Mouse (Mus musculus): ENCODE measurements around the gene Ubald2. TPM values are rescaled to one million over a fixed set of nuclear protein-coding genes. Genes with fewer than 3 reads are reported as not detected.
A peak's percentile ranks its signal among the peaks of the same experiment; 100 is the strongest.

Gene Ubald2
- polyA plus RNA-seq, 2 experiments: 50.3 to 70.9 TPM

DNA sequence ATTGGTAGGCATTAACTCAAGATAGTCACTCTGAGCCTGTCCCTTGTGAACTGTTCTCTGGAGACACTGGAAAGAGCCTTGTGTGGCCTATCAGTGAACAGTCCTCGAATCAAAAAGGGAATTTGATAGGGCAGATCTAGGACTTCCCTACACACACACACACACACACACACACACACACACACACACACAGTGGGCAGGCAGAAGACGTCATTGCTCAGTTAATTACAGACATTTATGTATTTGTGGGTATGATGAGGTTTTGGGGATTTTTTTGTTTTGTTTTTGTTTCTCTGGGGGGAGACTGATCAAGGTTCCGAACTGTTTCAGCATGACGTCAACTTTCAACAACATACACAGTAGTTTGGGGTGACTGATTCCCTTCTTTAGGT, 20.3 kb upstream of the Ubald2 start:
- peaks cover 21% of the 10 kb centered on the region for H3K27me3 ChIP-seq (ENCODE audit: control insufficient read depth, insufficient read depth, low read length)
- no peak for TF ChIP-seq EP300 (IDR thresholded peaks at IDR 0.05; ENCODE audit: low read depth)
- no peak for TF ChIP-seq CTCF (IDR thresholded peaks at IDR 0.05; ENCODE audit: low read depth)
- ATAC-seq (ENCODE audit: insufficient read depth) (no peak), DNase-seq (ENCODE audit: low read depth in 3 of 3, low spot score in 3 of 3) (no peak)
- peaks cover 4 to 10% of the 10 kb centered on the region in 2 experiments for H3K4me1 ChIP-seq (replicated peaks; ENCODE audit: control insufficient read depth in 2 of 2, insufficient read depth in 2 of 2, low read length in 1 of 2)
- no peaks in the 10 kb centered on the region for H3K36me3 ChIP-seq (replicated peaks; ENCODE audit: control insufficient read depth, insufficient read depth, low read depth)
- no peak overlapping the region for H3K9ac ChIP-seq (replicated peaks)
- H3K9me3 ChIP-seq (ENCODE audit: control insufficient read depth, low read length): no peaks in the 10 kb centered on the region
- WGBS (ENCODE audit: insufficient replicate concordance): 57% methylated on average over 4 of the region's 4 CpGs
- H3K4me3 ChIP-seq (ENCODE audit: insufficient read depth in 1 of 2, low read depth in 2 of 2, low read length in 2 of 2): no peak overlapping the region; a peak in 1 of 4 replicates
- H3K4me2 ChIP-seq (ENCODE audit: low read depth): peak overlapping the region; percentile 99
- H3K27ac ChIP-seq: no peak overlapping the region

DNA sequence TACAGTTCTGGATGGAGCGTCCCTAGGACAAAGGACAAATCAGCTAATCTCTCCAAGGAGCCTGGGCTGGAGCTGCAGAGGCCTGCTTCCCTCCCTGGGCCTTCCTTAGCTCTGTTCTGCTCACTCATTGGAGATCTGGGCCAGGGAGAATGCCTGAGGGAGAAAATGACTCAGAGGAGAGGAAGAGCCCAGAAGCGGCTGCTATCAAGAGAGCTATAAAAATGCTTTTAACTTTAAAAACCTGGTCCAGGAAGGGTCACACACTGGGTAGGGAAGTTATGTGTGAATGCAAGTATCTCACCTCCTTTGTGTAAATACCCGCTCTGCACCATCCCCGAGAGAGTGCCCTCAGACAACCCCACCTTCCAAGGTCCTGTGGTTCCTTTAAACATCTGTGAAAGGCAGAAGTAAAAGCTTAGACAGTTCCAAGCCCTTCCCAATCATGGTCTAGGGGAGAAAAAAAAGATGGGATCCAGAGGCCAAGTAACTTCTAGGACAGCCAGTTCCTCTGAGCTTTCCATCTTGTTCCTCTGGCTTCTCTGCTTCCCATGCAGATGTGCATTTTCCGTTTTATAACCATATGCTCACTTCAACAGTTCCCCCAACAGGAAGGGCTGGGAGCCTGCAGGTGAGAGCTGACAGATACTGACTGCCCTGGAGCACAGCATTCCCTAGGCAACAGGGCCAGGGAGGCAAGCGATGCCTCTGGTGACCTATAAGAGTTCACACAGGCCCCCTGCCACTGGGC, 17.5 kb upstream of the Ubald2 start:
- peaks cover 4 to 10% of the 10 kb centered on the region in 2 experiments for H3K4me1 ChIP-seq (replicated peaks; ENCODE audit: control insufficient read depth in 2 of 2, insufficient read depth in 2 of 2, low read length in 1 of 2)
- no peak overlapping the region for H3K4me3 ChIP-seq (ENCODE audit: insufficient read depth in 1 of 2, low read depth in 2 of 2, low read length in 2 of 2)
- no peaks in the 10 kb centered on the region for H3K36me3 ChIP-seq (replicated peaks; ENCODE audit: control insufficient read depth, insufficient read depth, low read depth)
- no peak overlapping the region for H3K4me2 ChIP-seq (ENCODE audit: low read depth)
- no peak for DNase-seq (ENCODE audit: low read depth in 3 of 3, low spot score in 3 of 3)
- H3K9ac ChIP-seq (replicated peaks): no peak overlapping the region
- TF ChIP-seq EP300 (IDR thresholded peaks at IDR 0.05; ENCODE audit: low read depth): no peak
- no peak for TF ChIP-seq CTCF (IDR thresholded peaks at IDR 0.05; ENCODE audit: low read depth)
- ATAC-seq (ENCODE audit: insufficient read depth): no peak
- no peaks in the 10 kb centered on the region for H3K9me3 ChIP-seq (ENCODE audit: control insufficient read depth, low read length)
- WGBS (ENCODE audit: insufficient replicate concordance): 61% methylated on average over 6 of the region's 6 CpGs
- H3K27me3 ChIP-seq (ENCODE audit: control insufficient read depth, insufficient read depth, low read length): peaks cover 19% of the 10 kb centered on the region
- H3K27ac ChIP-seq: no peak overlapping the region

GRCm38 (mm10) chr11:116417054-116417453, 16.8 kb upstream of the Ubald2 start:
- Histone ChIP-seq H3K9me3 (ENCODE audit: control insufficient read depth, low read length) (no peaks in the 10 kb centered on the region), H3K4me2 (ENCODE audit: low read depth) (no peak overlapping the region), H3K27ac (no peak overlapping the region), H3K27me3 (ENCODE audit: control insufficient read depth, insufficient read depth, low read length) (peaks cover 13% of the 10 kb centered on the region), H3K9ac (replicated peaks) (no peak overlapping the region), H3K4me3 (ENCODE audit: insufficient read depth in 1 of 2, low read depth in 2 of 2, low read length in 2 of 2) (no peak overlapping the region), H3K4me1 (replicated peaks; ENCODE audit: control insufficient read depth in 2 of 2, insufficient read depth in 2 of 2, low read length in 1 of 2) (peaks cover 4 to 7% of the 10 kb centered on the region in 2 experiments), H3K36me3 (replicated peaks; ENCODE audit: control insufficient read depth, insufficient read depth, low read depth) (no peaks in the 10 kb centered on the region)
- ATAC-seq (ENCODE audit: insufficient read depth) (no peak), DNase-seq (ENCODE audit: low read depth in 3 of 3, low spot score in 3 of 3) (no peak)
- TF ChIP-seq CTCF (IDR thresholded peaks at IDR 0.05; ENCODE audit: low read depth) (no peak), EP300 (IDR thresholded peaks at IDR 0.05; ENCODE audit: low read depth) (no peak)
- 71% methylated on average over 5 of the region's 5 CpGs for WGBS (ENCODE audit: insufficient replicate concordance)

DNA sequence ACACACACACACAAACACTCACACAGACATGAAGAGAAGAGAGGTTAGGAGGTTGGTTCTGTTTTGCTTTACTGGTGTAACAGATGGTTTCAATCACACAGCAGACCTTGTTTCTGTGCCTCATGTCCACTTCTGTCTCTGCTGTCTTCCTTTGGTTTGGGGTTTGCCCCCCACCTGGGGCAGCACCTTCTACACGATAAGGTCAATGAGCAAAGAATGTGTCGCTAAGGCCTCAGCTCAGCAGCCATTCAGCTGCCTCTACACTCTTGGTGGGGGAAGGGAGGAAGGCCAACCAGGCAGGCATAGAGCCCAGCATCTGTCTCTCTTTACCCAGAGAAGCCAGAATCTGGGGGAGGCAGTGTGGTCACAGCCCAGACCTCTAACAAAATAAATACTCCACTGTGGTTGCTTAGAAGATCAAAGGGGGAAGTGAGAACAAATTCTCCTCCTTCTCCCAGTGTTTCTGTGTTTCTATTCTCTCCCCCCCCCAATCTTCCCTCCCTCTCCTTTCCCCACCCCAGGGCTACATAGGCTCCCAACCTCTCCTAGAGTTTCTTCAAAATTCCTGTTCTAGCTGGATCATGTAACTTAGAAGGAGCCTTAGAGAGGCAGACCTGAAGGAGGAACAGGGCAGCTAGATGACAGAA, 15.6 kb upstream of the Ubald2 start:
- no peak for DNase-seq (ENCODE audit: low read depth in 3 of 3, low spot score in 3 of 3)
- Histone ChIP-seq H3K9me3 (ENCODE audit: control insufficient read depth, low read length) (no peaks in the 10 kb centered on the region), H3K27me3 (ENCODE audit: control insufficient read depth, insufficient read depth, low read length) (peaks cover 1% of the 10 kb centered on the region), H3K4me2 (ENCODE audit: low read depth) (no peak overlapping the region), H3K27ac (no peak overlapping the region), H3K36me3 (replicated peaks; ENCODE audit: control insufficient read depth, insufficient read depth, low read depth) (no peaks in the 10 kb centered on the region), H3K4me3 (ENCODE audit: insufficient read depth in 1 of 2, low read depth in 2 of 2, low read length in 2 of 2) (no peak overlapping the region), H3K4me1 (replicated peaks; ENCODE audit: control insufficient read depth in 2 of 2, insufficient read depth in 2 of 2, low read length in 1 of 2) (peaks cover under 1 to 2% of the 10 kb centered on the region in 2 experiments), H3K9ac (replicated peaks) (no peak overlapping the region)
- 11% methylated on average over 2 of the region's 2 CpGs for WGBS (ENCODE audit: insufficient replicate concordance)
- no peak for ATAC-seq (ENCODE audit: insufficient read depth)
- no peak for TF ChIP-seq EP300 (IDR thresholded peaks at IDR 0.05; ENCODE audit: low read depth)
- TF ChIP-seq CTCF (IDR thresholded peaks at IDR 0.05; ENCODE audit: low read depth): no peak

DNA sequence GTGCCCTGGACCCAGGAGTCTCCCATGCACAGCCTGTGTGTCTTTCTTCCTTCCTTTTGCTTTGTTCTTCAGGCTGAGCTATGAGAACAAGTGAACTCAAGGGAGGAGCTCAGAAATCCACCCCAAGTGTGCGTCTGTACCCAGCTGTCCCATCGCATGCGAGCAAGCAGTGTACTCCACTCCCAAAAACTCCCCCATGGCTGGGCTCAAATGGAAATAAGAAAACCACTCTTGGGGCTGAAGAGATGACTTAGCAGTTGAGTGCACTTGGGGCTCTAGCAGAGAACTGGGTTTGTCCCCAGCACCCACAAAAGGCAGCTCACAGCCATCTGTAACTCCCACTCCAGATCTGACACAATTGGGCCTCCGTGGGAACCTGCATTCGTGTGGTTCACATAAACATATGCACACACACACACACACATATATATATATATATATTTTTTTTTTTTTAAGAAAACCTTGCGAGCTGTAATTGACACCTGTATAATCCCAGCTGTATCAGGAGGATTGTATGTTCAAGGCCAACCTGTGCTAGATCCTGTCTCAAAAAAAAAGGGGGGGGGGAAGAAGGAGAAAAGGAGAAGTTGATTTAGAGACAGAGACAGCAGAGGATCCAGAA, 14.9 kb upstream of the Ubald2 start:
- WGBS (ENCODE audit: insufficient replicate concordance): 56% methylated on average over 6 of the region's 6 CpGs
- no peak for DNase-seq (ENCODE audit: low read depth in 3 of 3, low spot score in 3 of 3)
- H3K4me3 ChIP-seq (ENCODE audit: insufficient read depth in 1 of 2, low read depth in 2 of 2, low read length in 2 of 2): no peak overlapping the region
- no peaks in the 10 kb centered on the region for H3K9me3 ChIP-seq (ENCODE audit: control insufficient read depth, low read length)
- no peak overlapping the region for H3K9ac ChIP-seq (replicated peaks)
- no peaks in the 10 kb centered on the region; the same call in 1 of the 2 replicates for H3K27me3 ChIP-seq (ENCODE audit: control insufficient read depth, insufficient read depth, low read length)
- no peaks in the 10 kb centered on the region for H3K36me3 ChIP-seq (replicated peaks; ENCODE audit: control insufficient read depth, insufficient read depth, low read depth)
- peaks cover 0 to under 1% of the 10 kb centered on the region in 2 experiments; a peak in 1 of 4 replicates for H3K4me1 ChIP-seq (replicated peaks; ENCODE audit: control insufficient read depth in 2 of 2, insufficient read depth in 2 of 2, low read length in 1 of 2)
- no peak overlapping the region for H3K27ac ChIP-seq
- H3K4me2 ChIP-seq (ENCODE audit: low read depth): no peak overlapping the region
- TF ChIP-seq CTCF (IDR thresholded peaks at IDR 0.05; ENCODE audit: low read depth) (no peak), EP300 (IDR thresholded peaks at IDR 0.05; ENCODE audit: low read depth) (no peak)
- ATAC-seq (ENCODE audit: insufficient read depth): no peak
